Mouse (Mus musculus): ENCODE results near the gene Gm28372. TPM values are rescaled to one million over a fixed set of nuclear protein-coding genes. Genes with fewer than 3 reads are reported as not detected.
"Not testable (repeated sequence)": the region's sequence is repeated elsewhere in the genome, so short reads cannot be mapped to it uniquely, and the experiment has no call there.

Gm28372 gene
- total RNA-seq (2021): not detected
- long read RNA-seq, experiment 1: 0 reads
- long read RNA-seq, experiment 2: 0 reads

DNA sequence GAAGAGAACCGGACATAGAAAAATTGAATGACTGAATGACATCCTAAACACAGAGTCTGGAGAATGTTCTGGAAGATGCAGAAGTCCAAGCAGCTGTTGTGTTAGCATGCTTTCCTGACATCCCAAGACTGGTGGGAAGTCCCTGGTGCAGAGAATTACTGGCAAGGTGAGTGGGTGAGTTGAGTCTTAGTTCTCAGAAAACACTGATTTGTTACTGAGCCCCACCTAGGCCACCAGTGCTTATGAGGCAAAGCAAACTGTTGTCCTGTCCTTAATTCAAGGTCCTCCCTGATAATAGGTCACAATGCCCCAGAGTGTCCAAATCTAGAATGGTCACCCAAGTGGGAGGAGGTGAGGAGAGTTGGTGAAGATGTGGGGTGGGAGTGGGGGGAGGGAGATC is at the start of gene Gm28372, which contains the start of gene 1700020A23Rik:
TSS of gene Gm28372 (plus strand) at position 301 of the 400 bp plus-strand sequence.
TSS of gene 1700020A23Rik (plus strand) at position 321 of the 400 bp plus-strand sequence.
- DNase-seq: no peak

DNA sequence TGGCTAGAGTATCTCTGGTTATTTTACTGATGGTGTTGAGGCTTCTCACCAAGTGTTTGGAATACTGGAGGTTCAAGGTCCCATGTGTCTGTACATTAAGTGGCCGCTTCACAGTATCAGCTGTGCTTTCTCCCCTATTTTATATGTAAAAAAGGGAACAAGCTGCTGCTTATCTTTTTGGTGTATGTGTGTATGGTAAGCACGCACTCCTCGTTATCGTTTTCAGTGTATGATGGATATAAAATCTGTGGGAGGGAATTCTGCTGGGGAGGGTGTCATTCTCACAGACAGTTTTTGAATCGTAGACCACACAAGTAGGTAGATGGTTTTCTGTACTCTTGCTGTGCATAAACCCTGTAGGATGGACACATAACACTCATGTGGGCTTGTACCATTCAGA is 47.5 kb upstream of the Gm28372 start:
- no peak for DNase-seq

- no peak for DNase-seq
Observed at GRCm38 (mm10) chr2:130358852-130359251, 46.2 kb upstream of the Gm28372 start.

DNA sequence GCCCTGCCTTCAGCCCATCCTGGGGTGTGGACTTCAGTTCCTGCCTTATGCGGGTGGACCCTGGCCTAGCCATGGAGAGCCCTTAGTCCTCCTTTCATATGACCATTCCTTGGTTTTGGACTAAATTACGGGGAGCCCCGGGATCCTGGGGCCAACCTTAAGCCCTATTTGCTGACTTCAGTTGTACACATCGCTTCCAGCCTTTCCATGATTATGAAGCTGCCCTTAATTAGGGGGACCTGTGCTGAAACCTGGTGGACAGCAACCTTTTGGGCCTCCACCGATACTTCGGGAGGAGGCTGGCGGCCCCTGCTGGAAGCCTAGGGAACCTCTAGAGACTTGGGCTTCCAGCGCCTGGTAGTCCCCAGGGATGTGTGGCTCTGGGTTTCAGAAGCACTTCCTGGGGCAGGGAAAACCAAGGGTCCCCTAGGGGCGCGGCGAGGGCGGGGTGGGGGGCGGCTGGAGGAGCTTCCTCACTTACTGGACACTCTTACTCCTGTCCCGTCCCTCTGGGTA is 42.5 kb upstream of the Gm28372 start:
- DNase-seq: peak; percentile 84

GRCm38 (mm10) chr2:130365211-130366094 is 39.6 kb upstream of the Gm28372 start:
- DNase-seq: no peak

- DNase-seq: no peak
Observed at GRCm38 (mm10) chr2:130367386-130367785, 37.7 kb upstream of the Gm28372 start.

GRCm38 (mm10) chr2:130373026-130373425 is 32.0 kb upstream of the Gm28372 start:
- not testable (repeated sequence) for DNase-seq

DNA sequence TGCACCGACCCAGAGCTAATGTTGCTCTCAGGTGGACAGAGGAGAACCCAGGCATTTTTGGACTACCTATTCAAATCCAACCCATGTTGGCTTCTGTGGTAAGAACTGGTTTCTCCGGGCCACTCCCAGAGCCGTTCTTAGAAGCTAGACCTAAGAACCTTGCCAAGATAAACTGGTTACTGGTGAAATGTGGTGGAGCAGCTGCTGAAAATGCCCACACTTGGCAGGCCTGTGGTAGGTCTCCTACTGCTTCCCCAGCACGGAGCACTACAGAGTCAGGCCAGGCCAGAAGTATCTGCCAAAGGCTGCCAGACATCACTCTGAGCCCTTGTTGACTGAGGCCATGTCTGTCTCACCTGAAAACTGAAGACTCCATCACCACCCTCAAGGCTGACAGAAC is 30.1 kb upstream of the Gm28372 start:
- no peak for DNase-seq

DNA sequence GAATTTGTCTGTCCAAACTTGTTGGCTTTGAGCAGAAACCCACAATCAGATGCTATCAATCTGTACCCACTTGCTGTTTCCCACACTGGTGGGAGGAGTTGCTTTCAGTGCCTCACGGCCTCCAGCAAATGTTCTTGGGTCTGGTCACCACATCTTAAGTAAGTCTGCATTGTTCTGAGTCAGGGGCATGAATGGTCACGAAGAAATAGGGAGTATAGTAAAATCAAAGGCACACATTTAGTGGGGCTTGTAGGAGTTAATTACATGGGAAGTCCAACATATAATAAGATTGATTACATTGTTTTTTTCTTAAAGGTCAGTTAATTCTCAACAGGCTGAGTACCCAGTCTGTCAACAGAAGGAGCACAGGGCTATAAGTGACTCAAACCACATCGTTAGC is 21.8 kb upstream of the Gm28372 start:
- no peak for DNase-seq

- DNase-seq: no peak
Observed at GRCm38 (mm10) chr2:130383895-130384294, 21.1 kb upstream of the Gm28372 start.

- DNase-seq: no peak
Observed at GRCm38 (mm10) chr2:130386212-130386611, 18.8 kb upstream of the Gm28372 start.

GRCm38 (mm10) chr2:130388796-130389195 is 16.2 kb upstream of the Gm28372 start:
- no peak for DNase-seq

GRCm38 (mm10) chr2:130390993-130391625 is 13.9 kb upstream of the Gm28372 start:
- DNase-seq: no peak

DNA sequence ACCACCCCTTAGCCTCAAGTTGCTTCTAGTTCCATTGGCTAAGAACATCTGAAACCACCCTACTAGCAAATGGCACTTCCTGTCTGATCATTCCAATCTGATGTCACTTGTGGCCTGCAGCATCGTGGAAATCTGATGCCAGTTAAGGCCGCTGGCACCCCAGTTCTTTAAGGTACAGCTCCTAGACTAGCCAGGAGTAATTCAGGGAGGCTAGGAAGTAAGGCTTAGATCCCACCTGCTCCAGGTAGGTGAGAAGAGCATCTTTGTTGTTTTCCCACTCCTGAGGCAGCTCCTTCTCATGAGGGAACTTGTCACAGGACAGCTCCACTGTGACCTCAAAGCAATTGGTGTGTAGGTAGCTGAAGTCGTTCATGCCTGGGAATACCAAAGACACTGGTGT is 12.2 kb upstream of the Gm28372 start:
- no peak for DNase-seq

- DNase-seq: no peak
Observed at GRCm38 (mm10) chr2:130395696-130396095, 9.3 kb upstream of the Gm28372 start.

DNA sequence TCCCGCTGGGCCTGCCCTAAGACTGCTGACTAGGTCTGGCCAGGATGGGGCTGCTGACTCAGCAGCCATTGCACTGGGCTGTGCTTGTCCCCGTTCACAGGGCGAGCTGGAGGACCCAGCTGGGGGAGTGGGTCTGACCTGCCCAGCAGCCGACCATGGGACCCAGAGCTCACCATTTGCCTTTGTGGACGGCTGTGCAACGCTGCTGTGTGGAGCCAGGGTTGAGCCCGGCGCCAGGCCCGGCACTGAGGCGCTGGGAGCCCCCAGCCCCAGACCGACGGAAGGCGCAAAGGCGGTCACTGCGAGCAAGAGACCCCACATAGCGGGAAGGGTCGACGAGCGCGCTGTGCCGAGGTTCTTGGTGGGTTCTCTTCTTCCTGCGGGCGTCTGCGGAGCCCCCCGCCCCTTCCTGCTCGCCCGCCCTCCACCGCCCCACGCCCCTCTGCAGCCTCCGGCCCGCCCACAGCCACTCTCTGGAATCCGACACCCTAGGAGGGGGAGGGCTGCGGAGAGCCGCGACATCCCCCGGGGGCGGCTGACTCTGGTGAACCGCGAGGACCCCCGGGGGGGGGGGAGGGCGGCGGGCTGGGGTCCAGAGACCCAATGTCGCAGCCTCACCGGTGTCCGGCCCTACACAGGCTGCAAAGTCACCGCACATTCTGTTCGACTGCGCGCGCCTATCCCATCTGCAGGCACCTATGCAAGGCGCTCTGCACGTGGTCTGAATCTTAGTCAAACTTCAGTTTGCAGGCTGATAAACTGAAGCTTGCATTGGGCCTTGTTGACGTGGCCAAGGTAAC is 7.7 kb upstream of the Gm28372 start, which contains the start of gene Cpxm1:
TSS of gene Cpxm1 (minus strand) at position 389 of the 800 bp plus-strand sequence.
- DNase-seq: peak; percentile 26

DNA sequence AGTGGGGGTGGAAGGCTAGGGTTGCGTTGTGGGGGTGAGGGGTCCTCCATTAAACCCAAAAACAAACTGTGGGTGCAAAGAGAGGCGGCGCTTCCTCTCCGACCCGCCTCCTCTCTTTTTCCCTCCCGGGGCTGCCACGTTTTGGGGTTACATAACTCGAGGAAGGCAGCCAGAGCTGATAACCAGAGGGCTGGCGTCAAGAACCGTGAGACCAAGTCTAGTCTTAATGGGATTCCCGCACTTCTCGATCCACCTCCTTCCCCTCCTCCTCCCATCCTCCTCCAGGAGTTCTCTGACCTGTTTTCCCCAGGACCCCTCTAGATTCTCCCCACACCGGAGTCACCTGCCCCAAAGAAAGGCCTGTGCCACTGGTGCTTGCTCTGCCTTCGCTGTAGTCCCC is 6.9 kb upstream of the Gm28372 start:
- DNase-seq: peak; percentile 30

DNA sequence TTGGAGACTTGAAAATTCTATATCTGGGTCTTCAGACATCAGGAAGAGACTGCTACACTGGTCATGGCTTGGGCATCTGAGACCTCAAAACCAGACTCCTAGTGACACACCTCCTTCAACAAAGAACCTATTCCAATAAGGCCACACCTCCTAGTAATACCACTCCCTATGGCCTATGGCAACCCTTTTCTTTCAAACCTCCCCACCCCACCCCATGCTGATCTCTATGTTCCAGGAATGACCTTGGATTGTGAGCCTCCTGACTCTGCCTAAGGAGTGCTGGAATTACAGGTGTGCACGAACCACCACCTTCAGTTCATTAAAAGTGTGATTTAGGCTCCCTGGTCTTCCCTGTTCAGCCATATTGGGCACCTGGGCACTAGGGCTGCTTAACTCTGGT is 5.0 kb upstream of the Gm28372 start:
- DNase-seq: no peak

- no peak for DNase-seq
Observed at GRCm38 (mm10) chr2:130401891-130402290, 3.1 kb upstream of the Gm28372 start.

DNA sequence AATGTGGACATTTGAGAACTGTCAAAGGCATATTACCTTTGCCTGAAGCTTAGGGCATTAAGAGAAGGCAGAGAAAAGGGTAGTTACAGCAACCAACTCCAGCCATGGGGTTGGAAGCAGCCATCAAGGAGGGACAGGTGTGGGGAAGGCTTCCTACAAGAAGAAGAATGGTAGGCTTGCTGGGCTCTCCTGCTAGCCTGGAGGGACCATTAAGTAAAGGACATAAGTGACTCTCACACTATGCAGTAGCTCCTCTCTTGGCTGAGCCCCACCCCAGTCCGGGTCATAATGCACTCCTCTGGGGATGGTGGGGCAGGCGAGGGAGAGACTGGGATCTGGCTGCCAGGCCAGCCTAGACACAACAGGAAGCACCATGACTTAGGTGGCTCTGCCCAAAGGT is 1.1 kb downstream of the Gm28372 start, which contains the start of gene Tmem239:
TSS of gene Tmem239 (plus strand) at position 301 of the 400 bp plus-strand sequence.
- DNase-seq: no peak

DNA sequence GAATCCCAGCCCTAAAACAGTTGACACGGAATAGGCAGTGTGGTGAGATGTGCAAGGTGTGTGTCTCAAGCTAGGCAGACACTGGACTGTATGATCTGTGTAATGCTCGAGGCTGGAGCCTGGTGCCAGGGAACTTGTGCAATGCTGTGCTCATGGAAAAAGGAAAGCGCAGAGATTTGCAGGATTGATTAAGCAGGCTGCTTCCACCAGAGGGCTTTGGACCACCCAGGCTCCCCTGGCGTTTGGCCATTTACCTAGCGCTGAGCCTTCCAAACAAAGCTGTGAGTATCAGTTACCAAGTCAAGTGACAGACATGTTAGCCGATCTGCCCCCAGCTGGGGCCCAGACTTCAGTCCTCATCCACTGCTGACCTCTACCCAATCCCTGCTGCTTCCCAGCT is 3.2 kb downstream of the Gm28372 start:
- DNase-seq: no peak
